Mouse (Mus musculus) retina, embryonic 14.5 days (tissue): ENCODE measurements around the gene Gm11114.

Experiments
- DNase-seq: peaks from one replicate; pipeline ENCODE4 v3.0.0-alpha.2; 2015; ENCODE audit warnings: low spot score

Gene Gm11114

DNA sequence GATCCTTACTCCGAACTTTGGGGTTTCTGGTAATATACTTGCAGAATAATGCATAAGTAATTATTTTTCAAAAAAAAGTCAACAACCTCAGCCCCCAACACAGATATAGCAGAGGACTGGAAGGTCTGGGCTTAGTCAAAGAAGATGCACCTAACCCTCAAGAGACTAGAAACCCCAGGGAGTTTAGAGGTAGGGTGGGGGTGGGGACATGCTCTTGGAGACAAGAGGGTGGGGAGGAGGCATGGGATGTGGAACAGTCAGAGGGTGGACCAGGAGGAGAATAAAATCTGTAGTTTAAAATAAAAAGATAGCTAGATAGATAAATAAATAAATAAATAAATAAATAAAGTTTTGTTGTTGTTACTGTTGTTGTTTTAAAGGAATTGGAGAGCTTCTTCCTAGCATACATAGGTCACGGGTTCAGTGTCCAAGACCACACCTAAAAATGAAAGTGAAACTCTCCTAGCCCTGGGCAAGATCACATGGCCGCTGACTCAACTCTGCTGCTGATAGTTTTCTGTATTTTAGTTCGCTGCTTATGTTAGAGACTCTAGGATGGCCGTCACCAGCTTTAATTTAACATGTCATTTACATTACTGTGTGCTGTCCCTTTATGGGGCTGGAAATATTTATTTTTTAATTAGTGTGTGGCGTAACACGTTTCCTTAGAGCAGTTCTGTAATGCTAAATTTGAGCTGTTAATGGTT, 44.7 kb downstream of the Gm11114 start:
- no peak for DNase-seq
